Mouse (Mus musculus) ES-E14 (cell line): ENCODE measurements around the gene Pkp1.

Experiments
- MAFK ChIP-seq: IDR thresholded peaks from 2 replicates; pipeline ENCODE4 v1.6.1; 2014; ENCODE audit warnings: mild to moderate bottlenecking, low read depth, low read length, inconsistent platforms; ENCODE audit not compliant: insufficient read depth
- ZC3H11A ChIP-seq: IDR thresholded peaks from 2 replicates; pipeline ENCODE4 v1.6.1; 2012; ENCODE audit warnings: low read depth, mild to moderate bottlenecking, inconsistent platforms, low read length, borderline replicate concordance
- ZNF384 ChIP-seq: IDR thresholded peaks from 2 replicates; pipeline ENCODE4 v1.6.1; 2012; ENCODE audit warnings: low read depth, low read length, inconsistent platforms

- TF ChIP-seq ZC3H11A (no peak), MAFK (no peak), ZNF384 (no peak)
Observed at GRCm38 (mm10) chr1:135864830-135865229, 54.2 kb downstream of the Pkp1 start.
